Mouse (Mus musculus): ENCODE data around the gene Hoxb3. TPM values are rescaled to one million over a fixed set of nuclear protein-coding genes. Genes with fewer than 3 reads are reported as not detected.

The Hoxb3 gene
- polyA plus RNA-seq, 1 experiment from 2014 or later, result not detected

GRCm38 (mm10) chr11:96294245-96295091, 28.7 kb upstream of the Hoxb3 start:
- Histone ChIP-seq H3K4me1 (replicated peaks; ENCODE audit: control insufficient read depth, insufficient read depth, low read length) (no peaks in the 10 kb centered on the region), H3K4me2 (ENCODE audit: low read length) (no peak overlapping the region), H3K27me3 (replicated peaks; ENCODE audit: control insufficient read depth, insufficient read depth, low read length) (peaks cover 94% of the 10 kb centered on the region), H3K9ac (replicated peaks; ENCODE audit: low read depth, low read length) (no peak overlapping the region), H3K9me3 (ENCODE audit: control insufficient read depth, low read length) (no peaks in the 10 kb centered on the region; the same call in 1 of the 2 replicates), H3K36me3 (ENCODE audit: control insufficient read depth, insufficient read depth) (no peaks in the 10 kb centered on the region), H3K4me3 (replicated peaks; ENCODE audit: low read length) (no peak overlapping the region), H3K27ac (ENCODE audit: low read length) (no peak overlapping the region)
- WGBS, result under 1% methylated on average over 32 of the region's 32 CpGs
- no peak for ATAC-seq

- Histone ChIP-seq H3K9ac (replicated peaks; ENCODE audit: low read depth, low read length) (no peak overlapping the region), H3K4me2 (ENCODE audit: low read length) (no peak overlapping the region), H3K36me3 (ENCODE audit: control insufficient read depth, insufficient read depth) (no peaks in the 10 kb centered on the region), H3K27me3 (replicated peaks; ENCODE audit: control insufficient read depth, insufficient read depth, low read length) (peaks cover 95% of the 10 kb centered on the region), H3K4me3 (replicated peaks; ENCODE audit: low read length) (no peak overlapping the region), H3K27ac (ENCODE audit: low read length) (no peak overlapping the region), H3K4me1 (replicated peaks; ENCODE audit: control insufficient read depth, insufficient read depth, low read length) (no peaks in the 10 kb centered on the region), H3K9me3 (ENCODE audit: control insufficient read depth, low read length) (no peaks in the 10 kb centered on the region; the same call in 1 of the 2 replicates)
- WGBS, result 1% methylated on average over 30 of the region's 30 CpGs
- ATAC-seq, result no peak
These were observed 27.9 kb upstream of the Hoxb3 start for GRCm38 (mm10) chr11:96295092-96295835.

- no peak overlapping the region for H3K27ac ChIP-seq (ENCODE audit: low read length)
- no peaks in the 10 kb centered on the region for H3K36me3 ChIP-seq (ENCODE audit: control insufficient read depth, insufficient read depth)
- H3K4me3 ChIP-seq (replicated peaks; ENCODE audit: low read length), result no peak overlapping the region
- H3K4me2 ChIP-seq (ENCODE audit: low read length), result no peak overlapping the region
- ATAC-seq, result no peak
- no peaks in the 10 kb centered on the region; the same call in 1 of the 2 replicates for H3K9me3 ChIP-seq (ENCODE audit: control insufficient read depth, low read length)
- H3K9ac ChIP-seq (replicated peaks; ENCODE audit: low read depth, low read length), result no peak overlapping the region
- 2% methylated on average over 2 of the region's 2 CpGs for WGBS
- H3K4me1 ChIP-seq (replicated peaks; ENCODE audit: control insufficient read depth, insufficient read depth, low read length), result no peaks in the 10 kb centered on the region
- peaks cover 97% of the 10 kb centered on the region for H3K27me3 ChIP-seq (replicated peaks; ENCODE audit: control insufficient read depth, insufficient read depth, low read length)
These were observed 26.1 kb upstream of the Hoxb3 start for GRCm38 (mm10) chr11:96296997-96297396.

- under 1% methylated on average over 3 of the region's 3 CpGs for WGBS
- Histone ChIP-seq H3K4me3 (replicated peaks; ENCODE audit: low read length) (no peak overlapping the region), H3K27me3 (replicated peaks; ENCODE audit: control insufficient read depth, insufficient read depth, low read length) (peaks cover 97% of the 10 kb centered on the region), H3K4me1 (replicated peaks; ENCODE audit: control insufficient read depth, insufficient read depth, low read length) (no peaks in the 10 kb centered on the region), H3K27ac (ENCODE audit: low read length) (no peak overlapping the region), H3K9ac (replicated peaks; ENCODE audit: low read depth, low read length) (no peak overlapping the region), H3K36me3 (ENCODE audit: control insufficient read depth, insufficient read depth) (no peaks in the 10 kb centered on the region), H3K9me3 (ENCODE audit: control insufficient read depth, low read length) (no peaks in the 10 kb centered on the region; the same call in 1 of the 2 replicates), H3K4me2 (ENCODE audit: low read length) (no peak overlapping the region)
- no peak for ATAC-seq
These were observed 25.7 kb upstream of the Hoxb3 start for GRCm38 (mm10) chr11:96297428-96297827.

- Histone ChIP-seq H3K4me3 (replicated peaks; ENCODE audit: low read length) (no peak overlapping the region), H3K27me3 (replicated peaks; ENCODE audit: control insufficient read depth, insufficient read depth, low read length) (peaks cover 97% of the 10 kb centered on the region), H3K4me2 (ENCODE audit: low read length) (no peak overlapping the region), H3K4me1 (replicated peaks; ENCODE audit: control insufficient read depth, insufficient read depth, low read length) (no peaks in the 10 kb centered on the region; the same call in 1 of the 2 replicates), H3K27ac (ENCODE audit: low read length) (no peak overlapping the region), H3K9ac (replicated peaks; ENCODE audit: low read depth, low read length) (no peak overlapping the region), H3K36me3 (ENCODE audit: control insufficient read depth, insufficient read depth) (no peaks in the 10 kb centered on the region), H3K9me3 (ENCODE audit: control insufficient read depth, low read length) (no peaks in the 10 kb centered on the region; the same call in 1 of the 2 replicates)
- WGBS, result 4% methylated on average over 11 of the region's 11 CpGs
- no peak for ATAC-seq
These were observed 25.0 kb upstream of the Hoxb3 start for GRCm38 (mm10) chr11:96297968-96298635.

- ATAC-seq, result no peak
These were observed 24.0 kb upstream of the Hoxb3 start for GRCm38 (mm10) chr11:96298895-96299667.

GRCm38 (mm10) chr11:96299781-96300180, 23.3 kb upstream of the Hoxb3 start:
- Histone ChIP-seq H3K27me3 (replicated peaks; ENCODE audit: control insufficient read depth, insufficient read depth, low read length) (peaks cover 97% of the 10 kb centered on the region), H3K4me3 (replicated peaks; ENCODE audit: low read length) (no peak overlapping the region), H3K36me3 (ENCODE audit: control insufficient read depth, insufficient read depth) (no peaks in the 10 kb centered on the region), H3K27ac (ENCODE audit: low read length) (no peak overlapping the region), H3K9ac (replicated peaks; ENCODE audit: low read depth, low read length) (no peak overlapping the region), H3K9me3 (ENCODE audit: control insufficient read depth, low read length) (no peaks in the 10 kb centered on the region), H3K4me1 (replicated peaks; ENCODE audit: control insufficient read depth, insufficient read depth, low read length) (no peaks in the 10 kb centered on the region; the same call in 1 of the 2 replicates), H3K4me2 (ENCODE audit: low read length) (no peak overlapping the region)
- no peak for ATAC-seq
- WGBS, result 2% methylated on average over 9 of the region's 9 CpGs

More at GRCm38 (mm10) chr11:96298895-96299667, 24.0 kb upstream of the Hoxb3 start:
- Histone ChIP-seq H3K27me3 (replicated peaks; ENCODE audit: control insufficient read depth, insufficient read depth, low read length) (peaks cover 97% of the 10 kb centered on the region), H3K27ac (ENCODE audit: low read length) (no peak overlapping the region), H3K9me3 (ENCODE audit: control insufficient read depth, low read length) (no peaks in the 10 kb centered on the region), H3K4me3 (replicated peaks; ENCODE audit: low read length) (no peak overlapping the region), H3K4me2 (ENCODE audit: low read length) (no peak overlapping the region), H3K4me1 (replicated peaks; ENCODE audit: control insufficient read depth, insufficient read depth, low read length) (no peaks in the 10 kb centered on the region; the same call in 1 of the 2 replicates), H3K9ac (replicated peaks; ENCODE audit: low read depth, low read length) (no peak overlapping the region), H3K36me3 (ENCODE audit: control insufficient read depth, insufficient read depth) (no peaks in the 10 kb centered on the region)
- WGBS, result under 1% methylated on average over 66 of the region's 66 CpGs

- Histone ChIP-seq H3K4me3 (replicated peaks; ENCODE audit: low read length) (no peak overlapping the region), H3K9me3 (ENCODE audit: control insufficient read depth, low read length) (no peaks in the 10 kb centered on the region), H3K4me2 (ENCODE audit: low read length) (no peak overlapping the region), H3K27me3 (replicated peaks; ENCODE audit: control insufficient read depth, insufficient read depth, low read length) (peaks cover 97% of the 10 kb centered on the region), H3K27ac (ENCODE audit: low read length) (no peak overlapping the region), H3K9ac (replicated peaks; ENCODE audit: low read depth, low read length) (no peak overlapping the region), H3K4me1 (replicated peaks; ENCODE audit: control insufficient read depth, insufficient read depth, low read length) (no peaks in the 10 kb centered on the region; the same call in 1 of the 2 replicates), H3K36me3 (ENCODE audit: control insufficient read depth, insufficient read depth) (no peaks in the 10 kb centered on the region)
- WGBS, result 1% methylated on average over 35 of the region's 35 CpGs
- no peak for ATAC-seq
These were observed 22.6 kb upstream of the Hoxb3 start for GRCm38 (mm10) chr11:96300354-96301063.

Measured in forebrain, embryonic 16.5 days (tissue).